Mouse (Mus musculus): ENCODE data around the gene Cdc34. TPM values are rescaled to one million over a fixed set of nuclear protein-coding genes. Genes with fewer than 3 reads are reported as not detected.

Cdc34 gene
- total RNA-seq, 2 experiments from 2014 or later = 128 to 134 TPM

DNA sequence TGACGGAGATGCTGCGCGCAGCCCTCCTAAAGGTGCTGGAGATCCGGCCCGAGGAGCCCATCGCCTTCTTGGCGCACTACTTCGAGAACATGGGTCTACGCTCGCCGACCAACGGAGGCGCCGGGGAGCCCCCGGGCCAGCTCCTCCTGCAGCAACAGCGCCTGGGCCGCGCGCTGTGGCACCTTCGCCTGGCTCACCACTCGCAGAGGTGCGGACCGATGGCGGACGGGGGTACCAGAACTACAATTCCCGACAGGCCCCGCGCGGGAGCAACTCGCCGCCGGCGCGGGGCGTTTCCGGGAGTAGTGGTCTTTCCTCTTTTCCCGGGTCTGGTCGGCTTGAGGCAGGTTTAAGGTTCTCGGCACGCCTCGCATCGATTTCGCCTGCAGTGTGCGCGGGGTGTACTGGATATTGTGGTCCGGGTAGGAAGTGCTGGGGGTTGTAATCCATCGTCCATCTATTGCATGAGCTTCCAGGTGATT, 12.4 kb upstream of the Cdc34 start:
- peak; percentile 28 for ATAC-seq (replicated peaks; ENCODE audit: low FRiP score, low TSS enrichment, poor library complexity, severe bottlenecking)

GRCm38 (mm10) chr10:79670071-79670888, 11.7 kb upstream of the Cdc34 start:
- ATAC-seq (replicated peaks; ENCODE audit: low FRiP score, low TSS enrichment, poor library complexity, severe bottlenecking) = no peak

GRCm38 (mm10) chr10:79671396-79672087, 10.5 kb upstream of the Cdc34 start:
- ATAC-seq (replicated peaks; ENCODE audit: low FRiP score, low TSS enrichment, poor library complexity, severe bottlenecking) = no peak

DNA sequence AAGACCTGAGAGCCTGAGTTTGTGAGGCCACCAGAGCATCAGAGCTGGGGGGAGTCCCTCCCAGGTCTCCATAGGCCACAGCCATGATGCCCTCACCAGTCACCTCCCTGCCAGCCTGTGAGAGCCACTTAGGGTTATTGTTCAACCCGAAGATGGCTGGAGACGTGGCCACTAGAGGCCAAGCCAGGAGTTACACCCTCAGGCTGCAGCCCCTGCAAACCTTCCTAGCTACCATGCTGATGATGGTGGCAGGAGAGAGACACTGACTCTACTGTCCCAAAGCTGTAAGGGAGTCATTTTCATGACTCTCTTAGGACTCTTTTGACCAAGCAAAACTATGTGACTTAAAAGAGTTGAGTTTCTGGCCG, 9.9 kb upstream of the Cdc34 start:
- no peak; the same call in 1 of the 2 replicates for ATAC-seq (replicated peaks; ENCODE audit: low FRiP score, low TSS enrichment, poor library complexity, severe bottlenecking)

GRCm38 (mm10) chr10:79673054-79673453, 8.9 kb upstream of the Cdc34 start:
- no peak for ATAC-seq (replicated peaks; ENCODE audit: low FRiP score, low TSS enrichment, poor library complexity, severe bottlenecking)

DNA sequence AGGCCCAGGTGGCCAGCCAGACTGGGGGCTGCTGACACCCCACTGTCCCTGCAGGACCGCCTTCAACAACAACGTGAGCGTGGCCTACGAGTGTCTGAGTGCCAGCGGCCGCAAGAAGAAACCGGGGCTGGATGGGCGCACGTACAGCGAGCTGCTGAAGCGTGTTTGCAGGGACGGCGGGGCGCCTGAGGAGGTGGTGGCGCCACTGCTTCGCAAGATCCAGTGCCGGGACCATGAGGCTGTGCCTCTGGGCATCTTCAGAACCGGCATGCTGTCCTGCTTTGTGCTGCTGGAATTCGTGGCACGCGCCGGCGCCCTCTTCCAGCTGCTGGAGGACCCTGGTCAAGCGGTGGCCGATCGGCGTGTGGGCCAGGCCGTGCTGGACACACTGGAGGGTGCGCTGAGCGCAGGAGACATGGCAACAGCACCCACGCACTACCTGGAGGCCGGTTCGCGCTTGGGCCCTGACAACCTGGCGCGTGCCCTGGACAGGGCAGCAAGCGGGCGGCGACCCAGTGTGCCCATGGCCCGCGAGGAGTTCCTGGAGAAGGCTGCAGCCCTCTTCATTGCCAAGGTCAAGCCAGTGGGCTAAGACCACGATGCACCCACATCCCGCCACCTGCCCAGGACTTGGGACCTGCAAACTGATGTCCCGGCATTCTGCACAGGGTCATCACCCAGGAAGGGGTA, 6.5 kb upstream of the Cdc34 start:
- ATAC-seq (replicated peaks; ENCODE audit: low FRiP score, low TSS enrichment, poor library complexity, severe bottlenecking) = no peak

- ATAC-seq (replicated peaks; ENCODE audit: low FRiP score, low TSS enrichment, poor library complexity, severe bottlenecking) = peak; percentile 7; the same call in 1 of the 2 replicates
These were observed 1.1 kb upstream of the Cdc34 start for GRCm38 (mm10) chr10:79680606-79681495.

DNA sequence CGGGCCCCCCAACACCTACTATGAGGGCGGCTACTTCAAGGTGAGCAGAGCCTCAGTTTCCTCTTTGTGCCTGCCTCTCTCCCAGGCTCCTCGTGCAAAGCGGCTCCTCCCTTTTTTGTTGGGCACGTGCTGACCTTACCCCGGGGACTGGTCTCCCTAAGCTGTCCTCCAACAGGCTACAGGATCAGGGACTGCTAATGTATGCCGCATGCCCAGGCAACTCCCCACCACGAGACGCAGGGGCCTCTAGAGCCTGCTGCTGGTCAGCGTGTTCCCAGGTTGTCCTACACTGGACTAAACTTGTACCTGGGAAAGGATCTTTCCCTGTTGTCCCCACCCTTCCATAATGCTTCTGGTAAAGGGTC, 538 bp downstream of the Cdc34 start:
- no peak for ATAC-seq (replicated peaks; ENCODE audit: low FRiP score, low TSS enrichment, poor library complexity, severe bottlenecking)

DNA sequence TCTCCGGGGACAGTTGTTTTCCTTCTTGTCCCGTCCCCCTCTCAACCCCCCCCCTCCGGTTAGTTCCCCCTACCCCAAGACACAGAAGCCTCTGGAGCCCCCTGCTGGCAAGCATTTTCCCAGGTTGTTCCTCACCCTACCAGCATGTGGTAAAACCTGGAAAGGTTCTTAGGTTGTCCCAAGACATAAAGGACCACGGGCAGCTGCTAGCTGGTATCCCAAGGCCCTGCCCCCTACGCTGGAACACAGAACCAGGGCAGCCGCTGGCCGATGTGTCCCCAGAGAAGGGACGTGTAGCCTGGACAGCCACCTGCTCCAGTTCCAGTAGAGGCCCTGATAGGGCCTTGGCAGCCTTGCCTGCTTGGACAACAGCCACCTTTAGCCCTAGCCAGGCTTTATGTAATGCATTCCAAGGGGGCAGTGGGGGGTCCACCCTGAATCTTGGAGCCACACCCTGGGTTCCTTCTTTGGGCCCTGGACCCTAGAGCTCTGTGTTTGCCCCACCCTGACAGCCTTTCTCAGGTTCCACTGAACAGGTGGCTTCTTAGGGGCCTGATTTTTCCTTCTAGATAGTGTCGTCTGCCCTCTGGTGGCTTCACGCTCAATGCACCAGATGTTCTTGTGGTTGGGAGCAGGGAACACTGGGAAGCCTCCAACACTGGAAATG, 1.1 kb downstream of the Cdc34 start:
- peak; percentile 19 for ATAC-seq (replicated peaks; ENCODE audit: low FRiP score, low TSS enrichment, poor library complexity, severe bottlenecking)

- ATAC-seq (replicated peaks; ENCODE audit: low FRiP score, low TSS enrichment, poor library complexity, severe bottlenecking) = no peak
These were observed 2.0 kb downstream of the Cdc34 start for GRCm38 (mm10) chr10:79683726-79684640.

DNA sequence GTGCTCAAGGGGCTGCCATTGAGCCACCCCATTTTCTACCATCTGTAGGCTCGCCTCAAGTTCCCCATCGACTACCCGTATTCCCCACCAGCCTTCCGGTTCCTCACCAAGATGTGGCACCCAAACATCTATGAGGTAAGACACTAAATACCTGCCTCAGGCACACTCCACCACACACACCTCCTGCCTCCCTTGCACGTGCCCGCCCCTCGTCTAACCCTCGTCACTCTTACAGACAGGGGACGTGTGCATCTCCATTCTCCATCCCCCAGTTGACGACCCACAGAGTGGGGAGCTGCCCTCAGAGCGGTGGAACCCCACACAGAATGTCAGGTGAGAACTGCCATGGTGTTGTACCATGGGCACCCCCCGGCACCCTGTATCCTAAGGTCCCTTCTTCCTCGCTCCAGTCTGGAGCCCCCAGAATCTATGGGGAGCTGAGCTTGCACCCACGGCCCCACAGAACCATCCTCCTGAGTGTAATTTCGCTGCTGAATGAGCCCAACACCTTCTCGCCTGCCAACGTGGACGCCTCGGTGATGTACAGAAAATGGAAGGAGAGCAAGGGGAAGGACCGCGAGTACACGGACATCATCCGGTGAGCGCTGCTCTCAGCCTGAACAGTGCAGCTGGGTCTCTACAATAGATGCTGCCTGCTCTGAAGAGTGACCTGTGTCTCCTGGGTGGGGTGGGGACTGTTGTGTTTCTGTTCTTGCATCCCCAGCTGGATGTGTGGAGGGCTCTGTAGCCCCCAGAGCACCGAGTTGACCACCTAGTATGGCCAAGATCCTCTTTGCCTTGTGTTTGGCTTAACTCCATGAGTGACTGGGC, 3.0 kb downstream of the Cdc34 start:
- ATAC-seq (replicated peaks; ENCODE audit: low FRiP score, low TSS enrichment, poor library complexity, severe bottlenecking) = no peak

DNA sequence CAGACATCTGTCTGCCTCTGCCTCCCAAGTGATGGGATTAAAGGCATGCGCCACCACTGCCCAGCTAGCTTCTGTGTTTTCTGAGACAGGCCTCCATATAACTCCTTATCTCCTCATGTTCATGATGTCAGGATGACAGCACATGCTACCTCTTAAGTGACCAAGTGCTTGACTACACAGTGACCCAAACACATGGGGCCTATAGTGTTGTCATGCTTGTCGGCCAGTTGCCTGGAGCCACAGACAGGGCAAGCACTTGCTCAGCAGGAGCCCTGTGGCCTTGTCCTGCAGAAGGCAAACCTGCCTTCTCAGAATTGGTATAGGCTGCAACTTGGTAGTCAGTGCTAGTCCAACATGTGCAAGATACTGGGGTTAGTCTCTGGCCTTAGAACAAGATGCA, 4.2 kb downstream of the Cdc34 start:
- no peak for ATAC-seq (replicated peaks; ENCODE audit: low FRiP score, low TSS enrichment, poor library complexity, severe bottlenecking)

DNA sequence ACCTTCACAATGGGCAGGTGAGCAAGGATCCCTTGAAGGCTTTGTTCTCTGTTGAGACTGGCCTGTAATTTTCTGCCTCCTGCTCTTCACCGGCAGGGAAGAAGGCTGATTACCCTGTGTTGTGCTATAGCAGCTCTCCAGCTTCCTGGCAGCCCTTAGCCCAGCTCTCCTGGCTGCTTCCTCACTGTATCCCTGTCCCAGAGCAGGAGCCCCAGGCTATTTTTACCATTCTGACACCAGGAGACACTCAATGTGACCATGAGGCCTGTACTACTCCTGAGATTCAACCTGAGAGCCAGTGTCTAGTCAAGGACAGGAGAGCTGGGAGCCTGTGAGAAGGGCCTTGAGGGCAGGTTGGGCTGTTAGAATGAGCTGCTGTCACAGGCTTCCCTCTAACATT, 4.7 kb downstream of the Cdc34 start:
- ATAC-seq (replicated peaks; ENCODE audit: low FRiP score, low TSS enrichment, poor library complexity, severe bottlenecking) = no peak

- ATAC-seq (replicated peaks; ENCODE audit: low FRiP score, low TSS enrichment, poor library complexity, severe bottlenecking) = no peak
These were observed 5.5 kb downstream of the Cdc34 start for GRCm38 (mm10) chr10:79687513-79687912.

GRCm38 (mm10) chr10:79688720-79689119, 6.7 kb downstream of the Cdc34 start, which contains the start of gene Gzmm:
Gene Gzmm (plus strand): TSS chr10:79689020.
- ATAC-seq (replicated peaks; ENCODE audit: low FRiP score, low TSS enrichment, poor library complexity, severe bottlenecking) = 0 out of 2 replicates have a peak, but pooled peaks have one; percentile 5

DNA sequence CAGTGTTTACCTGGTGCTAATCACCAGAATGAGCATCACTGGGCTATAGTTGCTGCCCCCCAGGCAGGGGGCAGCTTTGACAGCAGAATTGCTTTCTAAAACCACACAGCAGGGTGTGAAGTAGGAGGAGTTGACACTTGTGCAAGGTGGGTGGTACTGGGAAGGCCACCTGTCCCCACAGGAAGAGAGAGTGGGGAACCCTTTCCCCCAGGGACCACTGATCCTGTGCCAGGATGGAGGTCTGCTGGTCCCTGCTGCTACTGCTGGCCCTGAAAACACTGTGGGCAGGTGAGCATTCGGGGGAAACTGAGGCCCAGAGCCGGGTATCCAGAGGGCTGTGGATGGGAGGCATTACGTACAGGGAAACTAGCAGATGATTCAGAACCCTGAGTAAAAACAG, 7.2 kb downstream of the Cdc34 start:
- ATAC-seq (replicated peaks; ENCODE audit: low FRiP score, low TSS enrichment, poor library complexity, severe bottlenecking) = no peak

- ATAC-seq (replicated peaks; ENCODE audit: low FRiP score, low TSS enrichment, poor library complexity, severe bottlenecking) = no peak
These were observed 10.1 kb downstream of the Cdc34 start for GRCm38 (mm10) chr10:79691986-79692548.
